Mouse (Mus musculus) forebrain, embryonic 11.5 days (tissue): ENCODE results near the gene Hoxb3. TPM values are rescaled to one million over a fixed set of nuclear protein-coding genes. Genes with fewer than 3 reads are reported as not detected.

Source experiments
- ATAC-seq: fragments of 200-750 bp; cut with Nextera tagmentation; replicated peaks from 2 replicates; pipeline ENCODE4 v1.8.0; 2017; ENCODE audit warnings: moderate TSS enrichment; ENCODE audit not compliant: low FRiP score
- DNase-seq: peaks from one replicate; pipeline ENCODE4 v3.0.0-alpha.2; 2017; ENCODE audit warnings: low spot score
- H3K27ac ChIP-seq: fragments of 300-500 bp; sonication (generic); 2 replicates; pipeline ENCODE4 v1.5.1; 2014; ENCODE audit warnings: low read depth, low read length
- H3K27me3 ChIP-seq: fragments of 300-500 bp; sonication (generic); 2 replicates; pipeline ENCODE4 v1.6.1; 2014; ENCODE audit warnings: mild to moderate bottlenecking, low read length, mixed read lengths; ENCODE audit not compliant: control insufficient read depth, insufficient read depth
- H3K36me3 ChIP-seq: fragments of 300-500 bp; sonication (generic); 2 replicates; pipeline ENCODE4 v1.6.1; 2014; ENCODE audit warnings: mild to moderate bottlenecking, low read length, moderate library complexity, mixed read lengths; ENCODE audit not compliant: control insufficient read depth, insufficient read depth
- H3K4me1 ChIP-seq: fragments of 300-500 bp; sonication (generic); replicated peaks from 2 replicates; pipeline ENCODE4 v1.6.1; 2014; ENCODE audit warnings: low read length, mixed read lengths; ENCODE audit not compliant: control insufficient read depth, insufficient read depth
- H3K4me2 ChIP-seq: fragments of 300-500 bp; sonication (generic); 2 replicates; pipeline ENCODE4 v1.6.1; 2014; ENCODE audit warnings: low read depth, mild to moderate bottlenecking, low read length, moderate library complexity, mixed read lengths; ENCODE audit not compliant: severe bottlenecking
- H3K4me3 ChIP-seq: fragments of 300-500 bp; sonication (generic); 2 replicates; pipeline ENCODE4 v1.5.1; 2014; ENCODE audit warnings: low read depth, low read length
- H3K9ac ChIP-seq: fragments of 300-500 bp; sonication (generic); 2 replicates; pipeline ENCODE4 v1.6.1; 2014; ENCODE audit warnings: low read length
- H3K9me3 ChIP-seq: fragments of 300-500 bp; sonication (generic); 2 replicates; pipeline ENCODE4 v1.6.1; 2016; ENCODE audit warnings: low read length, mixed read lengths; ENCODE audit not compliant: control insufficient read depth
- WGBS: fragments of 180-500 bp; shearing (Covaris S2); extraction: QIAGEN DNeasy Blood & Tissue Kit; methylation state at CpG from one replicate; pipeline ENCODE4 v1.1.7; 2014; 5-methylcytosine and 5-hydroxymethylcytosine counted together
- polyA plus RNA-seq: library from polyadenylated mRNA; unstranded; fragments of >200 nt; fragmentation: Nextera tagmentation; extraction: Ambion mirVana; gene quantifications from 2 replicates; pipeline ENCODE4 v1.2.1, GENCODE M21; 2014

Hoxb3 gene
- polyA plus RNA-seq, 1 experiment from 2014 or later: not detected

DNA sequence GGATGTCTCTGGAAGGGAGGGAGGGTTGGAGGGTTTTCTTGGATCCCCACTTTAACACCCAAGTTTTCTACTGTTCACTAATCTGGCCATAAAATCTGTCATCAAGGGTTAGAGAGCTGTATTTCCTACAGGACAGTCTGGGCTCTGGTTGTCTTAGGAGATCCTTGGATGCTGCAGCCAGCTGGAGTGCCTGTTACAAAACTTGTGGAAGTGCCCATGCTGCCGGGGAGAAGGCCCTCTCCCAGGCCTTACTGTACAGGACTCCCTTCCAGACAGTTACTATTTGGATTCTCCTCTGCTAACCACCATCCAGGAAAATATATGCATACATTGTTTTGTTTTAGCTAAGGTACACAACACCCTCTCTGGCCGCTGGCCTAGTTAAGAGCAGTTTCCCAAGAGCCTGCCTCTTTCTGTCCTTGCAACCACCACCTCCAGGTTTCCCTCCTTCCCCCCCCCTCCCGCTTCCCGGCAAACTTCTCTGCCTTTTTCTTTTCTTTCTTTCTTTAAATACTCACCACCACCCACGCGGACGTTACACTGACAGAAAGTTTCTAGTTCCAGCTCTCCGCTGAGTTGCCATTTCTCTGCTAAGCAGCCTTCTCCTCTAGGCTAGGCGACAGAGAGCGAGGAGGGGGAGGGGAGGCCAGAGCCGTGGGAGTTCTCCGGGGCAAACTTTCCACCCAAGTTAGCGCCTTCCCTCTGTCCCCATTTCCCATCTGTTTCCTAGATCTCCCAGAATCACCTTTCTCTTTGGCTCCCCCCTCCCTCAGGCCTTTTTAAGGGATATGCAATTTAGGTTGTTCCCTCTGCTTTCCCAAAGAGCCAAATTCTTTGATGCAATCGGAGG lies 26.6 kb downstream of the Hoxb3 start:
- ATAC-seq: no peak
- Histone ChIP-seq H3K4me2 (no peak overlapping the region), H3K9me3 (no peaks in the 10 kb centered on the region), H3K27me3 (peaks cover 95% of the 10 kb centered on the region), H3K4me3 (no peak overlapping the region), H3K36me3 (no peaks in the 10 kb centered on the region), H3K27ac (no peak overlapping the region), H3K9ac (no peak overlapping the region), H3K4me1 (peaks cover 7% of the 10 kb centered on the region; the same call in 1 of the 2 replicates)
- WGBS: under 1% methylated on average over 14 of the region's 14 CpGs
- DNase-seq: no peak

DNA sequence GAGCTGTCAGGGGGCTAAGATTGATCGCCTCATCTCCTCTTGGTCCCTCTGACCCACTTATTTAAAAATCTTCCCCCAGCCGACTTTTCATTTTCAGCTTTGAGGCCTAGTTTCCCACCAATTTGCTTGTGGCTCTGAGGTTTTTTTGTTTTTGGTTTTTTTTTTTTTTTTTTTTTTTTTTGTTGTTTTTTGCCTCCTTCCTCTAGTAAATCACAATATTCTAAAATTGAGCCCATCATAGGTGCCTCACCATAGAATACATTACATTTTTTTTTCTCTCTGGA lies 27.2 kb downstream of the Hoxb3 start, which contains the start of gene Hoxb2:
TSS of gene Hoxb2 (plus strand) at position 185 of the 284 bp plus-strand sequence.
- Histone ChIP-seq H3K9me3 (no peaks in the 10 kb centered on the region), H3K27me3 (peaks cover 94% of the 10 kb centered on the region), H3K27ac (no peak within 1 kb of the TSS), H3K4me3 (no peak within 1 kb of the TSS), H3K36me3 (no peaks in the 10 kb centered on the region), H3K9ac (no peak within 1 kb of the TSS), H3K4me1 (peaks cover 7% of the 10 kb centered on the region; the same call in 1 of the 2 replicates), H3K4me2 (no peak within 1 kb of the TSS)
- no peak for ATAC-seq
- 0% methylated on average over 2 of the region's 2 CpGs for WGBS
- DNase-seq: no peak

DNA sequence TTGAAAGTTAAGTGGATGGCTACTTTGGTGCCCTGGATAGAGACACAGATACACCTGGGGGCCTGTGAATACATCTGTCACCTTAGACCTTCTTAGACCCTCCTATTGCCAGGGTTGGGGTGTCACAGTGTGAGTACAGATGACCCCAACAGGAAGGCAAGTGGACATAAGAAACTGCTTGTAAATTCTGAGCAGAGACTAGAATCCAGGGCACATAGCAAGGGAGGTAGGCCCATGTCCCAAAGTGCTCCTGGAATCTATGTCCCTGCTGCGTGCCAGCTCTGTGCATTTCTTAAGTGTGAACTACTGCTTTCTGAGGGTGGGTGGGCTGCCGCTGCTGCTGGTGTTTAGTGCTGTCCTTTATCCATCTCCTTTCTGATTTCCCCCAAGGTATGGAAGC lies 27.7 kb downstream of the Hoxb3 start:
- Histone ChIP-seq H3K27ac (no peak overlapping the region), H3K4me3 (no peak overlapping the region), H3K9ac (no peak overlapping the region), H3K36me3 (no peaks in the 10 kb centered on the region), H3K27me3 (peaks cover 92% of the 10 kb centered on the region), H3K4me2 (no peak overlapping the region), H3K9me3 (no peaks in the 10 kb centered on the region), H3K4me1 (peaks cover 7% of the 10 kb centered on the region; the same call in 1 of the 2 replicates)
- no peak for DNase-seq
- ATAC-seq: no peak
- WGBS: 0% methylated on average over 2 of the region's 2 CpGs

DNA sequence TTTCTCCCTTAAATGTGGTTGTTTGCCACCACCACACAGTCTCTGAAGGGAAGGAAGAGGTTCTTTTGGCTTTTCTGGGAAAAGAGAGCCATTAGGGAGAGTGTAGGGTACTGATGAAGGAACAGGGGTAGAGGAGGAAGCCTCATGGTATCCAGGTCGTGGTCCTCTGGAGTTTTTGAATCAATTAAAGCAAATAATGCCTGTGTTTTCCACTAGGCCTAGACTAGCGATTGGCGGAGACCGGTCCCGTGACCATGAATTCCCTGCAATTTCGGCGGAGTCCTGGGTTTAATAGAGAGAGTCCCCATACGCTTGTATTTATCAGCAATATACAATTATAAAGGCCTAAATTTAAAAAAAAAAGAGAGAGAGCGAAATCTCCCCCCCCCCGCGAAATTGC lies 28.2 kb downstream of the Hoxb3 start:
- no peaks in the 10 kb centered on the region for H3K9me3 ChIP-seq
- 1% methylated on average over 11 of the region's 11 CpGs for WGBS
- no peaks in the 10 kb centered on the region for H3K36me3 ChIP-seq
- peaks cover 7% of the 10 kb centered on the region; the same call in 1 of the 2 replicates for H3K4me1 ChIP-seq
- H3K4me2 ChIP-seq: no peak overlapping the region
- H3K27me3 ChIP-seq: peaks cover 92% of the 10 kb centered on the region
- ATAC-seq (no peak), DNase-seq (no peak)
- no peak overlapping the region for H3K4me3 ChIP-seq
- no peak overlapping the region for H3K27ac ChIP-seq
- H3K9ac ChIP-seq: no peak overlapping the region

- Histone ChIP-seq H3K4me3 (no peak overlapping the region), H3K4me1 (peaks cover 7% of the 10 kb centered on the region; the same call in 1 of the 2 replicates), H3K9me3 (no peaks in the 10 kb centered on the region), H3K36me3 (no peaks in the 10 kb centered on the region), H3K4me2 (no peak overlapping the region), H3K27me3 (peaks cover 92% of the 10 kb centered on the region), H3K27ac (no peak overlapping the region), H3K9ac (no peak overlapping the region)
- ATAC-seq (no peak), DNase-seq (no peak)
- 1% methylated on average over 22 of the region's 22 CpGs for WGBS
Observed at GRCm38 (mm10) chr11:96351831-96352230, 28.7 kb downstream of the Hoxb3 start.

DNA sequence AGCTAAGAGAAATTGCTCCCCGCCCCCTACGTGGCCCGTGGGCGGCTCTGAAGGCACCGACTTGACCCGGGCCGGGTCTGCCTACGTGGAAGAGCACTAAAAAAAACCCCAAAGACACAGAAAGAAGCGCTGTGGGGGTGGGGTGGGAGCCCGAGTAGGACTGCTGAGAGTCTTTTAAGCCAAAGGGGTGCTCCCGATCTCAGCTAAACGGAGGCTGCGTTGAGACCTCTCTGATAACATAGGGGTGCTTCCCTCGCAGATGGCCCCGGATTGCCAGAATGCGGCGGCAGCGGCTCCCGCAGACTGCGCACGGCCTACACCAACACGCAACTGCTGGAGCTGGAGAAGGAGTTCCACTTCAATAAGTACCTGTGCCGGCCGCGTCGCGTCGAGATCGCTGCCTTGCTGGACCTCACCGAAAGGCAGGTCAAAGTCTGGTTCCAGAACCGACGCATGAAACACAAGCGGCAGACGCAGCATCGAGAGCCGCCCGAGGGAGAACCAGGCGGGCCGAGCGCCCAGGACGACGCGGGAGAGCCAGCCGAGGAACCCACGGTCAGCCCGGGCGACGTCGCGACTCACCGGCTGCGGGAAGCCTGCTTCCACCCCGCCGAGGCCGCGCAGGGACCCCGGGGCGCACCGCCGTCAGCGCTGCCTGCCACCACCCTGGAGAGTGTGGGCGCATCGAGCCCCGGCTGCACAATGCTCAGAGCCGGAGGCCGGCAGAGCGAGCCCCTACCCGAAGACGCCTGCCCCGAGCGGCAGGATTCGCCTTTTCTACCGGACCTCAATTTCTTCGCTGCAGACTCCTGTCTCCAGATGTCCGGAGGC lies 29.8 kb downstream of the Hoxb3 start:
- Histone ChIP-seq H3K9me3 (no peaks in the 10 kb centered on the region), H3K4me3 (0 out of 2 replicates have a peak overlapping the region, but pooled peaks have one; percentile 7), H3K9ac (no peak overlapping the region), H3K4me1 (peaks cover 7% of the 10 kb centered on the region; the same call in 1 of the 2 replicates), H3K36me3 (no peaks in the 10 kb centered on the region), H3K27ac (no peak overlapping the region), H3K4me2 (no peak overlapping the region), H3K27me3 (peaks cover 95% of the 10 kb centered on the region)
- DNase-seq (peak; percentile 76), ATAC-seq (no peak)
- under 1% methylated on average over 75 of the region's 75 CpGs for WGBS

DNA sequence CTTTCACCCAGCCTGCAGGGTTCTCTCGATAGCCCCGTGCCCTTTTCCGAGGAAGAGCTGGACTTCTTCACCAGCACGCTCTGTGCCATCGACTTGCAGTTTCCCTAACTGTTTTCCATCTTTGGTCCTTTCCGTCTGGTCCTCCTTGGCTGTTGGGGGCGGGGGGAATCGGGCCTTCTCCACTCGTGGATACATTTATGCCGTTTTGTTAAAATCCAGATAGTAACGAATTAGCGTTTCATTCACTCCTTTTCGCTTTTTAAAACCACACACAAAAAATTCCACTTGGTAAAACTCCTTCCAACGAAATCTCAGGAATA lies 30.4 kb downstream of the Hoxb3 start:
- Histone ChIP-seq H3K36me3 (no peaks in the 10 kb centered on the region), H3K9me3 (no peaks in the 10 kb centered on the region), H3K4me2 (no peak overlapping the region), H3K27ac (no peak overlapping the region), H3K9ac (no peak overlapping the region), H3K27me3 (peaks cover 94% of the 10 kb centered on the region), H3K4me1 (peaks cover 7% of the 10 kb centered on the region; the same call in 1 of the 2 replicates), H3K4me3 (no peak overlapping the region)
- ATAC-seq (no peak), DNase-seq (no peak)
- WGBS: under 1% methylated on average over 14 of the region's 14 CpGs

DNA sequence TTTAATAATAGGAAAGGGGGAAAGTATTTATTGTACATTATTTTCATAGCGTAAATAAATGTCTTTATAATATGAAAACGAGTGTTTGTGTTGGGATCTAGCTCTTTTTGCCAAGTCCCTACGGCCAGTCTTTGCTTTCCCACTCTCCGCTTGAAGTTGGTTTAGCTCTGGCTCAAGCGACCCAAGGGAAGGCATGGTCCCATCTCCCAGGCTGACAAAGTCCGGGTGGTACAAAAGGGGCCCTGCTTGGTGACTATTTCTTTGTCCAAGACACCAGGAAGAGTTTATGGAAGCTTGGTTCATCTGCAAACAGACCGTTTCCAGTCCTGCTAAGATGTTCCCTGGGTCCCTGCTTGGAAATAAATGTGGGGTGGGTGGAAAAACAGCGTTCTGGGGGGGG lies 30.8 kb downstream of the Hoxb3 start:
- peaks cover 7% of the 10 kb centered on the region; the same call in 1 of the 2 replicates for H3K4me1 ChIP-seq
- H3K9me3 ChIP-seq: no peaks in the 10 kb centered on the region
- WGBS: 3% methylated on average over 8 of the region's 8 CpGs
- H3K4me3 ChIP-seq: no peak overlapping the region
- H3K27ac ChIP-seq: no peak overlapping the region
- H3K4me2 ChIP-seq: peak overlapping the region; percentile 44
- no peak for ATAC-seq
- peaks cover 93% of the 10 kb centered on the region for H3K27me3 ChIP-seq
- no peak overlapping the region for H3K9ac ChIP-seq
- DNase-seq: peak; percentile 64
- no peaks in the 10 kb centered on the region for H3K36me3 ChIP-seq
